Mouse (Mus musculus) large intestine, adult 2 months (tissue): ENCODE results near the gene Trnau1ap. TPM values are rescaled to one million over a fixed set of nuclear protein-coding genes. Genes with fewer than 3 reads are reported as not detected.
"Not testable (repeated sequence)": the region's sequence is repeated elsewhere in the genome, so short reads cannot be mapped to it uniquely, and the experiment has no call there.

Experiments
- DNase-seq: peaks from one replicate; pipeline ENCODE4 v3.0.0-alpha.2; 2012; ENCODE audit warnings: low read depth, low spot score
- WGBS: fragments of 180-500 bp; shearing (Covaris S2); methylation state at CpG from one replicate; pipeline ENCODE4 v1.1.7; 2018; 5-methylcytosine and 5-hydroxymethylcytosine counted together
- polyA plus RNA-seq: library from polyadenylated mRNA; depleted of rRNA; stranded (reverse); fragments of >200 nt; gene quantifications from 2 replicates; pipeline ENCODE4 v1.2.3, GENCODE M21; 2012

Gene Trnau1ap
- polyA plus RNA-seq, 1 experiment: 19.6 TPM

GRCm38 (mm10) chr4:132345135-132345842, 16.0 kb upstream of the Trnau1ap start:
- DNase-seq: no peak
- WGBS: under 1% methylated on average over 83 of the region's 83 CpGs

DNA sequence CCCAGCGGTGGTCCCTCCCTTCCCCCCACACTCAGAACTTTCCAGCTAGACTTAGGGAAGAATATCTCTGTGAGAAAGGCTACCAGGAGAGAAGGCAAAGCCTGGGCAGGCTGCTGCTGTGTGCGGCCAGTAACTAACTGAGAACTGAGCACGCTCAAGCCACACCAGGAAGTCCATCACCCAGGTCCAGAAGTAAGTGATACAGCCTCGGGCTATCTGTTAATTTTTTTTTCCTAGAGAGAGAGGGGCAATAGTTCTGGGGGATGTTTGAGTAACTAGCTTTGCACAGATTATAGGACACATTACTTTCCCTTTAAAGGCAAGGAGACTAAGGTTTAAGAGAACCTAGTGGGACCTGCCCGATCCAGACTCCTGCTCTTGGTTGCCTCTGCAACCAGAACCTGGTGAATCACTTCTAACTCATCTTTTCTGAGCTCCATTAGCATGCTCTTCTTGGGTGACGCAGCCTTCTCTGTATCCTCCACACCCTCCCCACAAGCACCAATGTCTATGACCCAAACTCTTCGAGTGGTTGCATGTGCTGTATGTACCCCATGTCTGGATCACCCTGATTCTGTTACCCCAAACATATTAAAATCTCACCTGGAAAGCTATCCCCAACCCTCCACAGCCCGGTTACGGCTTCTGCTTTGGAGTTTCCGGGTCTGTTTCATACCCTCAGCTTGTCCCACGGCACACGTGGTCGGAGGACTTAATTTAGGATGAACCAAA, 15.2 kb upstream of the Trnau1ap start:
- no peak for DNase-seq
- WGBS: 3% methylated on average over 13 of the region's 13 CpGs

DNA sequence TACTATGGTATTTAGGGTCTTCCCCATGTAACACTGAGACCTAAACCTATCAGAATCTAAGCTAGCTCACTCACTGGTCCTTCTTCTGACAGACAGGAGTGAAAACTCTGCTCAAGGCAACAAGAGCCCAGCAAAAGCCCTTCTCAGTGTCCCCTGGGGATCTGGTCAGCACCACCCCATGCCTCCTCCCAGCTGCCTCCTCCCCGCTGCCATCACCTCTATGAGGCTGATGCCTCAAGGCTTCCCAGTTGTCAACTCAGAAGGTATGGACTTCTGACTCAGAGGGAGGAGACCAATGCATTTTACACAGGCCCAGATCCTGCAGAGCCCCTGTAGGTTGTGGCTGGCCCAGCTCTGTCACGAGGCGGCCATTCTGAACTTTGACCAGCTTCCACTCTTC, 12.1 kb upstream of the Trnau1ap start:
- DNase-seq: no peak
- 70% methylated on average over 3 of the region's 3 CpGs for WGBS

DNA sequence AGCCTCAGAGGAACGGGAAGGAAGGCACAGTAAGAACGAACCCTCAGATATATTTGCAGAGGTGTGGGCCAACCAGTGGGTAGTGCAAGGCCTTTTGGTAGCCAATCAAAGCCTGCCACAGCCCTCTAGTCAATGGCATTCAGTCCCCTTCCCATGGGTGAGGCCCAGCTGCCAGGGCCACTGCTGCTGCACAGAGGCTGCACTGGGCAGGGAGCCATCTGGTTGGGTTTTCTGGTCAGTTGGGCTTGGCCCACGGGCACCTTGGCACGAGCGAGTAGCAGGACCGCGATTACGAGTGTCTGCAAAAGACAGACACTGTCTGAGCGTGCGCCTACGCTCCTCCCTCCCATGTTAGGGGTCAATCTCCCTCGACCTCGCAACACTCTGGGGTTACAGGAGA, 9.6 kb upstream of the Trnau1ap start:
- 80% methylated on average over 13 of the region's 13 CpGs for WGBS
- no peak for DNase-seq

- WGBS: 75% methylated on average over 6 of the region's 6 CpGs
- DNase-seq: no peak
These were observed 3.5 kb upstream of the Trnau1ap start for GRCm38 (mm10) chr4:132332880-132333279.

GRCm38 (mm10) chr4:132331960-132332359, 2.6 kb upstream of the Trnau1ap start:
- DNase-seq: no peak
- 62% methylated on average over 3 of the region's 3 CpGs for WGBS

- no peak for DNase-seq
- WGBS: 3% methylated on average over 10 of the region's 10 CpGs
These were observed 557 bp upstream of the Trnau1ap start for GRCm38 (mm10) chr4:132329835-132330354.

GRCm38 (mm10) chr4:132328391-132328982, 851 bp downstream of the Trnau1ap start:
- WGBS: 62% methylated on average over 14 of the region's 14 CpGs
- DNase-seq: no peak

- DNase-seq: no peak
- WGBS: 72% methylated on average over 5 of the region's 5 CpGs
These were observed 2.9 kb downstream of the Trnau1ap start for GRCm38 (mm10) chr4:132326481-132326880.

DNA sequence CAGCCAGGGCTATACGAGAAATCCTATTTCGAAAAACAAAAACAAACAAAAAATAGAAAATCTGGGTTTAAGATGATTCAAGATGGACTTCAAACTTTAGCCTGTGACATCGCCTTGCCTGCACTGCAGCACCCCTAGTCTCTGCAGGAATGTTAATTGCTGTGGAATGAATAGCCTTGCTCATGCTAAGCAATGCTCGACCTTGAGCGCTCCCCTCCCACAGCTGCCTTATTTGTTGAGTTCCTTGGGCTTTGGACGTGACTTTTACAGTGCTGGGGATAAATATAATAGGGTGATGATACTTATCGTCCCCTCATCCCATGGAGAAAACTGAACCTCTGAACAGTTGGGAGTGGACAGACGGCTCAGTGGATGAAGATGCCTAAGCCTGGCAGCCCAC, 13.6 kb downstream of the Trnau1ap start:
- WGBS: 71% methylated on average over 8 of the region's 8 CpGs

GRCm38 (mm10) chr4:132312627-132313026, 16.7 kb downstream of the Trnau1ap start:
- WGBS: 83% methylated on average over 5 of the region's 5 CpGs
- no peak for DNase-seq

More for the DNA sequence above, 13.6 kb downstream of the Trnau1ap start:
- no peak for DNase-seq

DNA sequence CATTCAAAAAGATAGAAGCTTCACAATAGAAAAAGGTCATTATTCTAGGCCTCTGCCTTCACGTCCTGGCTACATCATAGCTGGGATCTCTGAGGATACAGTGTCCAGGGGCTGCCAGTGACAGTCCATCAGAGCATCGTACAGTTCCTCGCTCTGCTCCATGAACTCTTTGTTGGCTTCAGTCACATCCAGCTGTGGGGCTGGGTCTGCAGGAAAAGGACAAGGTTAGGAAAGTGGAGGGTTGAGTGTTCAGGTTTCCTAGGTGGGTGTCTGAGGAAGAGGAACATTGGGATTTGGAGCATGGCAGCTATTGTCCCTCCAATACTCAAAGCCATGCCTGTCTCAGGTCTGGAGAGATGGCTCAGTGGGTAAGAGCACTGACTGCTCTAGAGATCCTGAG, 17.5 kb downstream of the Trnau1ap start:
- DNase-seq: no peak
- 65% methylated on average over 3 of the region's 3 CpGs for WGBS

DNA sequence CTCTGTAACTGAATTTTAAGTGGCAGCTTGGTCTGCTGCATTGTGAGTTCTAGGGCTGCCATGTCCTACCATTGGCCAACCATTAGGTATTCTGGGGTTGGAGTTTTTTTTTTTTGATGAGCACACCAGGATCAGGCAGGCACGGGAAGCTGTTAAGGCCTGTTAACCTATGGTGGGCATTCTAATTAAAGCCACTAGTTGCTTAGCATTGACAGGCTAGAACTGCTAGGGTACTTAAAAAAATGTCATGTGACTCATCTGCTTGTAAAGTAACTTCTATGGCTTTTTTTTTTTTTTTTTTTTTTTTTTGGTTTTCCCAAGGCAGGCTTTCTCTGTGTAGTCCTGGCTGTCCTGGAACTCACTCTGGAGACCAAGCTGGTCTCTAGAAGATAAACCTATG, 18.1 kb downstream of the Trnau1ap start:
- DNase-seq: no peak
- whole genome bisulfite sequencing: 56% methylated on average over 1 of the region's 1 CpGs

DNA sequence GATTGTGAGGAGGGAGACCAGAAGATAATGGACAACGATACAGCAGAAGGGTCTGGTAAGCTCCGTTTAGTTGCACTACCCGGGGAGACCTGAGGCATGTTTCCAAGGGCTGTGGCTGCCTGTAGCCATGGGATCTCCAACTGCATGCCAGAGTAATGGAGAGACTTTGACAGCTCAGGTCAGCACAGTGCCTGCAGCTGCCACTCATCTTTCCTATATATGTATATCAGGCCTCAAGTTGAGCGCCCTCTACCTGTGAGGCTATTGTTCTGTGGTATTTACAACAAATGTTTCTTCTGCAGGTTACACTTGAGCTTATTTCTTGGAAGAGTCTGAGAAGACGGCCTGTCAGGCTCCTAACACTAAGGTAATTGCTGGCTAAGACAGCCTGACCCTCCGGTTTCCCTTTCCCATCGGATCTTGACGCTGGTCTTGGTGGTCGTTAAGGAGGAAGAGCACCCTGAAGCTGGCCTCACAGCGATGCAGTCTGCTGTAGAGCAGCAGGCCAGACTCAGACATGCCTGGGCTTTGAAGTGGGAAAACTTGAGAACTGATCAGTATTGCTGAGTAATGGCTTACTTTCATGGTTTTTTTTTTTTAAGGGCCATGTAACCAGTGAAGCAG, 19.4 kb downstream of the Trnau1ap start:
- peak; percentile 58 for DNase-seq
- 16% methylated on average over 10 of the region's 10 CpGs for WGBS

- DNase-seq: no peak
These were observed 20.0 kb downstream of the Trnau1ap start for GRCm38 (mm10) chr4:132309140-132309848.

GRCm38 (mm10) chr4:132308437-132309139, 20.8 kb downstream of the Trnau1ap start:
- under 1% methylated on average over 41 of the region's 41 CpGs for WGBS
- peak; percentile 75 for DNase-seq

More at GRCm38 (mm10) chr4:132309140-132309848, 20.0 kb downstream of the Trnau1ap start:
- WGBS: under 1% methylated on average over 15 of the region's 15 CpGs

- WGBS: 76% methylated on average over 6 of the region's 6 CpGs
- no peak for DNase-seq
These were observed 23.3 kb downstream of the Trnau1ap start for GRCm38 (mm10) chr4:132306004-132306403.

GRCm38 (mm10) chr4:132305276-132305675, 24.1 kb downstream of the Trnau1ap start:
- no peak for DNase-seq
- WGBS: 91% methylated on average over 8 of the region's 8 CpGs

- DNase-seq: not testable (repeated sequence)
- 32% methylated on average over 6 of the region's 6 CpGs for WGBS
These were observed 25.9 kb downstream of the Trnau1ap start for GRCm38 (mm10) chr4:132303484-132303883.
